Mouse (Mus musculus) limb, embryonic 14.5 days (tissue): ENCODE results near the gene Gm49380. TPM values are rescaled to one million over a fixed set of nuclear protein-coding genes. Genes with fewer than 3 reads are reported as not detected.
"Not testable (repeated sequence)": the region's sequence is repeated elsewhere in the genome, so short reads cannot be mapped to it uniquely, and the experiment has no call there.

Experiments
- ATAC-seq: fragments of 200-750 bp; cut with Nextera tagmentation; 2 replicates; pipeline ENCODE4 v1.8.0; 2017; ENCODE audit warnings: low read depth, moderate number of reproducible peaks, moderate TSS enrichment; ENCODE audit not compliant: low FRiP score
- DNase-seq: peaks from one replicate; pipeline ENCODE4 v3.0.0-alpha.2; 2015; ENCODE audit warnings: low spot score
- H3K27ac ChIP-seq: fragments of 300-500 bp; sonication (generic); replicated peaks from 2 replicates; pipeline ENCODE4 v1.5.1; 2014; ENCODE audit warnings: low read depth, mild to moderate bottlenecking, low read length, moderate library complexity, mixed read lengths
- H3K27me3 ChIP-seq: fragments of 300-500 bp; sonication (generic); 2 replicates; pipeline ENCODE4 v1.6.1; 2014; ENCODE audit warnings: low read length, mixed read lengths; ENCODE audit not compliant: control insufficient read depth, insufficient read depth
- H3K36me3 ChIP-seq: fragments of 300-500 bp; sonication (generic); 2 replicates; pipeline ENCODE4 v1.6.1; 2014; ENCODE audit warnings: mild to moderate bottlenecking, low read length, moderate library complexity, mixed read lengths; ENCODE audit not compliant: control insufficient read depth, insufficient read depth
- H3K4me1 ChIP-seq: fragments of 300-500 bp; sonication (generic); 2 replicates; pipeline ENCODE4 v1.6.1; 2014; ENCODE audit warnings: antibody characterized with exemption, low read length, mixed read lengths; ENCODE audit not compliant: control insufficient read depth, insufficient read depth
- H3K4me2 ChIP-seq: fragments of 300-500 bp; sonication (generic); replicated peaks from 2 replicates; pipeline ENCODE4 v1.6.1; 2014; ENCODE audit warnings: low read depth, mild to moderate bottlenecking, low read length, moderate library complexity; ENCODE audit not compliant: severe bottlenecking
- H3K4me3 ChIP-seq: fragments of 300-500 bp; sonication (generic); replicated peaks from 2 replicates; pipeline ENCODE4 v1.5.1; 2014; ENCODE audit warnings: low read length
- H3K9ac ChIP-seq: fragments of 300-500 bp; sonication (generic); 2 replicates; pipeline ENCODE4 v1.6.1; 2014; ENCODE audit warnings: mild to moderate bottlenecking, low read depth, low read length, moderate library complexity; ENCODE audit not compliant: severe bottlenecking
- H3K9me3 ChIP-seq: fragments of 300-500 bp; sonication (generic); 2 replicates; pipeline ENCODE4 v1.6.1; 2016; ENCODE audit warnings: low read length; ENCODE audit not compliant: control insufficient read depth
- POLR2A ChIP-seq: fragments of 200-500 bp; IDR thresholded peaks from 2 replicates; pipeline ENCODE4 v1.8.0; 2012; ENCODE audit warnings: inconsistent platforms, mild to moderate bottlenecking, moderate library complexity, borderline replicate concordance; ENCODE audit not compliant: insufficient read depth, insufficient read length; ENCODE audit errors: extremely low read depth
- WGBS: fragments of 180-500 bp; shearing (Covaris S2); extraction: QIAGEN DNeasy Blood & Tissue Kit; methylation state at CpG from one replicate; pipeline ENCODE4 v1.1.7; 2014; 5-methylcytosine and 5-hydroxymethylcytosine counted together
- polyA plus RNA-seq, 2 experiments: library from polyadenylated mRNA; depleted of rRNA in 1 of 2; stranded (reverse) in 1 of 2; unstranded in 1 of 2; fragments of >200 nt; fragmentation: Nextera tagmentation in 1 of 2; extraction: Ambion mirVana in 1 of 2; gene quantifications; 2 replicates each; pipeline versions ENCODE4 v1.2.1 to v1.2.3; 2012 to 2014

Gm49380 gene
- polyA plus RNA-seq, 2 experiments = 0.23 to 0.49 TPM

DNA sequence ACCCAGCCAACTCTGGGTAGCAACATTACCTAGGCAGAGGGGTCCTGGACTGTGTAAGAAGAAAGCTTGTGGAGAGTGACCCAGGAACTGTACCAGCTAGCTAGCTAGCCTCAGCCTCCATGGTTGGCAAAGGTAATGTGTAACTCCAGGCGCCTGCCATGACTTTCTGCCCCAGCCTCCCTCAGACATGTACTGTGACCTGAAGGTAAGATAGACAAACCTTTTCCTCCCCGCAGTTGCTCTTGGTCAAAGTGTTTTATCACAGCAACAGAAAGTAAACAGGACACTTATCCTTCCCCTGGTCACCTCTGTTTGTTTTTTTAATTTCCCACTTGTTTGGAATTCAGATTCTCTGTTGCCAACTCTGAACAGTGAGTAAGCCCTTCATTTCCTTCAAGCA lies 1.2 kb upstream of the Gm49380 start:
- H3K4me1 ChIP-seq = peaks cover 10% of the 10 kb centered on the region
- H3K36me3 ChIP-seq = 0 out of 2 replicates have a peak, but pooled peaks cover 6% of the 10 kb centered on the region
- no peaks in the 10 kb centered on the region for H3K9me3 ChIP-seq
- DNase-seq = no peak
- no peaks in the 10 kb centered on the region for H3K27me3 ChIP-seq
- WGBS = 91% methylated on average over 2 of the region's 2 CpGs
- no peak overlapping the region for H3K4me3 ChIP-seq
- no peak overlapping the region for H3K27ac ChIP-seq
- H3K9ac ChIP-seq = no peak overlapping the region
- TF ChIP-seq POLR2A = no peak
- H3K4me2 ChIP-seq = no peak overlapping the region
- no peak for ATAC-seq

DNA sequence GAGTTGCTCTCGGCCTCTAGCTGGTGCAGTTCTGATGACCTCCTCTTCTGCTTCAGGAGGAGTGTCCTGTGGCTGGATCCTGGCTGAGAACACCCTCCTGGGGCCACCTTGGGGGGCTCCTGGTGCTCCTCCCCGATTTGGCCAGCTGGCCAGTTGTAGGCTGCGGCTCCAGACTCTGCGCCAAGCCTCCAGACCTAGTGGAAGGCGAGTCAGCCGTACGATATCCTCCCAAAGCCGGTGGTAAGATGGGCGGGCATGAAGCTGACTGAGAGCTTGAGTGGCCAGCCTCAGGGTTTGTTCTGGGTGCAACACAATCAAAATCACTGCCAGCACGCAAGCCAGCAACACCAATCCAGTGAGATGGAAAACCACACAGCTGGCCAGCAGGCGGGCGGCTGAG lies 1.4 kb downstream of the Gm49380 start:
- WGBS = 71% methylated on average over 9 of the region's 12 CpGs

DNA sequence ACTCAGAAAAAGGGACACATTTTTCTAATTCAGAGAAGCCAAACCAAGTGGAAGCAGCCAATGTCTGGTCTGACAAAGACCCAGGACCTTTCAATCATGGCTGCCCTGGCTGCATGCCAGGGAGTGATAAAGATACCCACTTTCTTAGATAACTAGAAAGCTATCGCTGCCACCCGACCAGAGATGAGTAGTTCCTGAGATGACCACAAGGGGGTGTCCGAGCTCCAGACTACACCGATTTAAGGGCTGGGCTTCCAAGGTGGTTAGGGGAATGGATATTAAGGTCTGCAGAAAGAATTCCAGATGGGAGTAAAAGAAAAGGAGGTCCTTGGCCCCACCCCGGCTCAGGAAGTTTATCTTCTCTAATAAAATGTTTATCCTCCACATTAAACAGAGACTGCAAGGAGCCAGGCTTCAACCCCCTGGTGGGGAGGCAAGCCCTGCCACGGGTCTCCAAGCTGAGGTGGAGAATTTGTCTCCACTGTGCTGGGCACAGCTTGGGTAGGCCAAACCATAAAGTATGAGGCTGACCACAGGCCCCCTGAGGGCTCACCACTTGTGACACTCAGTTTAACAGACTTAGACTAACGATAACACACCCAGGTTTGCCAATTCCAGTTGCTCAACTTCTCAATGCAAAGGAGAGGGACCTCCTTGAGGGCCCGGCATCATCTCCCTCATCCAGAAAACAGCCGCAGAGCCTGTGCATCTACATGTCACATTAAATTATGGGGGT lies 3.8 kb downstream of the Gm49380 start:
- H3K27ac ChIP-seq = no peak overlapping the region

More for the DNA sequence above, 1.4 kb downstream of the Gm49380 start:
- not testable (repeated sequence) for H3K27me3 ChIP-seq, H3K27ac ChIP-seq, H3K9ac ChIP-seq, DNase-seq, H3K9me3 ChIP-seq, ATAC-seq
- Histone ChIP-seq H3K4me2 (peak overlapping the region; percentile 47), H3K4me1 (peaks cover 36% of the 10 kb centered on the region), H3K4me3 (peak overlapping the region; percentile 69), H3K36me3 (peaks cover 20% of the 10 kb centered on the region)

DNA sequence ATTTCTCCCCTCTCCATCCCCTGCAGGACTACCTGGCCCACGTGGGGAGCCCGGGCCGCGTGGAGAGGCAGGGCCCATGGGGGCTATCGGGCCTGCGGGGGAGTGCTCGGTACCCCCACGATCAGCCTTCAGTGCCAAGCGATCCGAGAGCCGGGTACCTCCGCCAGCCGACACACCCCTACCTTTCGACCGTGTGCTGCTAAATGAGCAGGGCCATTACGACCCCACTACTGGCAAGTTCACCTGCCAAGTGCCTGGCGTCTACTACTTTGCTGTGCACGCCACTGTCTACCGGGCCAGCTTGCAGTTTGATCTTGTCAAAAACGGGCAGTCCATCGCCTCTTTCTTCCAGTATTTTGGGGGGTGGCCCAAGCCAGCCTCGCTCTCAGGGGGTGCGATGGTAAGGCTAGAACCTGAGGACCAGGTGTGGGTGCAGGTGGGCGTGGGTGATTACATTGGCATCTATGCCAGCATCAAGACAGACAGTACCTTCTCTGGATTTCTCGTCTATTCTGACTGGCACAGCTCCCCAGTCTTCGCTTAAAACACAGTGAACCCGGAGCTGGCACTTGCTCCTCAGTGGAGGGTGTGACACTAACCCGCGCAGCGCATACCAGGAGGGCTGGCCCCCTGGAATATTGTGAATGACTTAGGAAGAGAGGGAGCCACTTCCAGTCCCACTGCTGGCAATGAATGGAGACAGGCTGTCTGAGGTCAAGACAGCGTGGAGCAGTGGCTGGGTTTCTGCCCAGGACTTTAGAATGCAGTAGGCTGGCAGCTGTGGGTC lies 4.8 kb downstream of the Gm49380 start:
- no peak for ATAC-seq
- H3K4me2 ChIP-seq = peak overlapping the region; percentile 41
- no peak for TF ChIP-seq POLR2A
- no peak for DNase-seq
- peaks cover 39% of the 10 kb centered on the region for H3K36me3 ChIP-seq
- H3K27me3 ChIP-seq = no peaks in the 10 kb centered on the region
- H3K9me3 ChIP-seq = no peaks in the 10 kb centered on the region
- WGBS = 75% methylated on average over 31 of the region's 31 CpGs
- H3K4me3 ChIP-seq = 0 out of 2 replicates have a peak overlapping the region, but pooled peaks have one; percentile 21
- H3K4me1 ChIP-seq = peaks cover 43% of the 10 kb centered on the region
- peak overlapping the region; percentile 31; the same call in 1 of the 2 replicates for H3K9ac ChIP-seq
- no peak overlapping the region for H3K27ac ChIP-seq

More for the DNA sequence above, 3.8 kb downstream of the Gm49380 start:
- 15% methylated on average over 9 of the region's 9 CpGs for WGBS
- H3K9ac ChIP-seq = 0 out of 2 replicates have a peak overlapping the region, but pooled peaks have one; percentile 41
- no peaks in the 10 kb centered on the region for H3K9me3 ChIP-seq
- peaks cover 33% of the 10 kb centered on the region for H3K36me3 ChIP-seq
- ATAC-seq (no peak), DNase-seq (peak; percentile 86)
- H3K4me3 ChIP-seq = peak overlapping the region; percentile 22
- H3K27me3 ChIP-seq = no peaks in the 10 kb centered on the region
- TF ChIP-seq POLR2A = no peak
- H3K4me1 ChIP-seq = peaks cover 43% of the 10 kb centered on the region
- H3K4me2 ChIP-seq = peak overlapping the region; percentile 41

DNA sequence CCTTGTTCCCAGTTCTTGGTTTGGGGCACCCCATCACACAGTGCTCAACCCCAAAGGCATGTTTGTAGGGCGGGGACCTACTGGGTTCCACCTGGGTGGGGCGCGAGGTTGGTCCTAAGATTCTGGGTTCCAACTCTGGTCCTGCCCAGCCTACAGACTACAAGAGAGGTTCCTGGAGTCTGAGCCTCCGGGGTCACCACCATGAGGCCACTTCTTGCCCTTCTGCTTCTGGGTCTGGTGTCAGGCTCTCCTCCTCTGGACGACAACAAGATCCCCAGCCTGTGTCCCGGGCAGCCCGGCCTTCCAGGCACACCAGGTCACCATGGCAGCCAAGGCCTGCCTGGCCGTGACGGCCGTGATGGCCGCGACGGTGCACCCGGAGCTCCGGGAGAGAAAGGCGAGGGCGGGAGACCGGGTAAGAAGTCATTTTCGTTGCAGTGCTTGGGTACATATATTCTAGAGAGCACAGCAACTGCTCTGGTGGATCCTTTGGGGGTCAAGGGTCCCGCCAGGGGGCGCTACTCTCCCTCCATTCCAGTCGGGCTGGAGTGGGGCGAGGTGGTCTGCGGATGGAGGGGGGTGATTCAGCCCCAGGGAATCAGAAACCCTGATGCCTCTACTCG lies 5.6 kb downstream of the Gm49380 start:
- 42% methylated on average over 25 of the region's 25 CpGs for WGBS
- ATAC-seq (no peak), DNase-seq (peak; percentile 33)
- no peaks in the 10 kb centered on the region for H3K9me3 ChIP-seq
- 0 out of 2 replicates have a peak overlapping the region, but pooled peaks have one; percentile 31 for H3K9ac ChIP-seq
- H3K36me3 ChIP-seq = peaks cover 39% of the 10 kb centered on the region
- H3K4me1 ChIP-seq = peaks cover 43% of the 10 kb centered on the region
- H3K27me3 ChIP-seq = no peaks in the 10 kb centered on the region
- peak overlapping the region; percentile 21 for H3K4me3 ChIP-seq
- peak overlapping the region; percentile 40 for H3K4me2 ChIP-seq
- peak overlapping the region; percentile 72 for H3K27ac ChIP-seq
- no peak for TF ChIP-seq POLR2A
